Mouse (Mus musculus): ENCODE measurements around the gene Nudt22. TPM values are rescaled to one million over a fixed set of nuclear protein-coding genes. Genes with fewer than 3 reads are reported as not detected.
A peak's percentile ranks its signal among the peaks of the same experiment; 100 is the strongest.
"Not testable (repeated sequence)": the region's sequence is repeated elsewhere in the genome, so short reads cannot be mapped to it uniquely, and the experiment has no call there.

Gene Nudt22
- total RNA-seq, 2 experiments from 2014 or later, result 12.5 to 16.8 TPM

- intact Hi-C loops (cut with DNase I), result no loop called here
- DNase-seq (ENCODE audit: low spot score in 2 of 2), result no peak
Observed at GRCm38 (mm10) chr19:6997721-6998290, 1.9 kb upstream of the Nudt22 start.

GRCm38 (mm10) chr19:6995255-6995991 lies 494 bp downstream of the Nudt22 start:
- no peak for DNase-seq (ENCODE audit: low spot score in 2 of 2)
- intact Hi-C loops (cut with DNase I), result no loop called here

- no peak for DNase-seq (ENCODE audit: low spot score in 2 of 2)
- intact Hi-C loops (cut with DNase I), result no loop called here
Observed at GRCm38 (mm10) chr19:6994489-6994888, 1.4 kb downstream of the Nudt22 start.

- no peak for DNase-seq (ENCODE audit: low spot score in 2 of 2)
- intact Hi-C loops (cut with DNase I), result no loop called here
Observed at GRCm38 (mm10) chr19:6994002-6994401, 1.9 kb downstream of the Nudt22 start.

- intact Hi-C loops (cut with DNase I), result no loop called here
- DNase-seq (ENCODE audit: low spot score in 2 of 2), result no peak
Observed at GRCm38 (mm10) chr19:6993011-6993770, 2.7 kb downstream of the Nudt22 start.

- intact Hi-C loops (cut with DNase I), result no loop called here
- DNase-seq (ENCODE audit: low spot score in 2 of 2), result peak; percentile 91 to 92
Observed at GRCm38 (mm10) chr19:6992011-6992858, 3.7 kb downstream of the Nudt22 start, which contains the start of gene Dnajc4. Gene Dnajc4 (minus strand): TSS chr19:6992572.

- intact Hi-C loops (cut with DNase I), result not testable (repeated sequence)
Observed at GRCm38 (mm10) chr19:6991166-6991565, 4.8 kb downstream of the Nudt22 start.

GRCm38 (mm10) chr19:6990712-6991111 lies 5.2 kb downstream of the Nudt22 start:
- DNase-seq (ENCODE audit: low spot score in 2 of 2), result no peak
- intact Hi-C loops (cut with DNase I), result no loop called here

More at GRCm38 (mm10) chr19:6991166-6991565, 4.8 kb downstream of the Nudt22 start:
- not testable (repeated sequence) for DNase-seq (ENCODE audit: low spot score in 2 of 2)

GRCm38 (mm10) chr19:6989251-6989650 lies 6.7 kb downstream of the Nudt22 start:
- intact Hi-C loops (cut with DNase I), result no loop called here
- DNase-seq (ENCODE audit: low spot score in 2 of 2), result no peak

- DNase-seq (ENCODE audit: low spot score in 2 of 2), result no peak
- intact Hi-C loops (cut with DNase I), result no loop called here
Observed at GRCm38 (mm10) chr19:6987904-6988285, 8.0 kb downstream of the Nudt22 start.

- intact Hi-C loops (cut with DNase I), result no loop called here
- peak; percentile 66 to 78 for DNase-seq (ENCODE audit: low spot score in 2 of 2)
Observed at GRCm38 (mm10) chr19:6987061-6987903, 8.6 kb downstream of the Nudt22 start, which contains the start of gene Vegfb. Gene Vegfb (minus strand): TSS chr19:6987651.

- DNase-seq (ENCODE audit: low spot score in 2 of 2), result no peak
Observed at GRCm38 (mm10) chr19:6985951-6986708, 9.8 kb downstream of the Nudt22 start.

GRCm38 (mm10) chr19:6985300-6985699 lies 10.6 kb downstream of the Nudt22 start:
- no peak for DNase-seq (ENCODE audit: low spot score in 2 of 2)
- intact Hi-C loops (cut with DNase I), result no loop called here

More at GRCm38 (mm10) chr19:6985951-6986708, 9.8 kb downstream of the Nudt22 start:
- intact Hi-C loops (cut with DNase I), result no loop called here

- intact Hi-C loops (cut with DNase I), result no loop called here
- no peak for DNase-seq (ENCODE audit: low spot score in 2 of 2)
Observed at GRCm38 (mm10) chr19:6983621-6984020, 12.3 kb downstream of the Nudt22 start.

GRCm38 (mm10) chr19:6981465-6981864 lies 14.5 kb downstream of the Nudt22 start:
- DNase-seq (ENCODE audit: low spot score in 2 of 2), result no peak
- intact Hi-C loops (cut with DNase I), result no loop called here

GRCm38 (mm10) chr19:6980381-6981093 lies 15.4 kb downstream of the Nudt22 start, which contains the start of gene Fkbp2:
Gene Fkbp2 (minus strand): TSS chr19:6980501.
- intact Hi-C loops (cut with DNase I), result no loop called here

More at GRCm38 (mm10) chr19:6980381-6981093, 15.4 kb downstream of the Nudt22 start, which contains the start of gene Fkbp2:
- DNase-seq (ENCODE audit: low spot score in 2 of 2), result peak; percentile 99
